Mouse (Mus musculus) heart, adult 2 months (tissue): ENCODE data around the gene Fgfr2.

ENCODE experiments used
- CTCF ChIP-seq: fragments of 200-600 bp; IDR thresholded peaks from 2 replicates; pipeline ENCODE4 v1.8.1; 2022; ENCODE audit warnings: antibody characterized with exemption, mild to moderate bottlenecking, moderate library complexity
- EP300 ChIP-seq: fragments of 200-500 bp; IDR thresholded peaks from 2 replicates; pipeline ENCODE4 v1.6.1; 2011; ENCODE audit warnings: low read depth, low read length, control low read depth; ENCODE audit not compliant: insufficient read depth
- POLR2A ChIP-seq: fragments of 200-500 bp; IDR thresholded peaks from 2 replicates; pipeline ENCODE4 v1.6.1; 2011; ENCODE audit warnings: mild to moderate bottlenecking, low read depth, low read length, control low read depth; ENCODE audit not compliant: insufficient read depth

GRCm38 (mm10) chr7:133011191-133011590 lies 112.0 kb downstream of the Fgfr2 start:
- no peak for TF ChIP-seq CTCF
- TF ChIP-seq POLR2A = no peak
- no peak for TF ChIP-seq EP300
